Mouse (Mus musculus) pancreas, adult 10 weeks (tissue): Measurements from ENCODE around the gene Pdzd11. TPM values are rescaled to one million over a fixed set of nuclear protein-coding genes. Genes with fewer than 3 reads are reported as not detected.

ENCODE experiments used
- polyA plus RNA-seq: library from polyadenylated mRNA; stranded (reverse); fragments of 350-450 nt; fragmentation: Illumina TruSeq; extraction: RNeasy Lipid Tissue Mini Kit (QIAGEN cat#74804); gene quantifications from one replicate; pipeline ENCODE4 v1.2.3, GENCODE M21; 2015; ENCODE audit warnings: low read depth, low replicate concordance; ENCODE audit not compliant: insufficient read depth

The Pdzd11 gene
- 8.1 TPM for polyA plus RNA-seq

GRCm38 (mm10) chrX:100625802-100626793 lies at the start of gene Pdzd11:
Gene Pdzd11 (minus strand): TSS chrX:100626568.

GRCm38 (mm10) chrX:100625546-100625801 lies 894 bp downstream of the Pdzd11 start, which contains the start of gene Kif4:
Gene Kif4 (plus strand): TSS chrX:100625737.

GRCm38 (mm10) chrX:100605314-100605713 lies 21.1 kb downstream of the Pdzd11 start, which contains the start of gene Arr3:
Gene Arr3 (plus strand): TSS chrX:100605497.

DNA sequence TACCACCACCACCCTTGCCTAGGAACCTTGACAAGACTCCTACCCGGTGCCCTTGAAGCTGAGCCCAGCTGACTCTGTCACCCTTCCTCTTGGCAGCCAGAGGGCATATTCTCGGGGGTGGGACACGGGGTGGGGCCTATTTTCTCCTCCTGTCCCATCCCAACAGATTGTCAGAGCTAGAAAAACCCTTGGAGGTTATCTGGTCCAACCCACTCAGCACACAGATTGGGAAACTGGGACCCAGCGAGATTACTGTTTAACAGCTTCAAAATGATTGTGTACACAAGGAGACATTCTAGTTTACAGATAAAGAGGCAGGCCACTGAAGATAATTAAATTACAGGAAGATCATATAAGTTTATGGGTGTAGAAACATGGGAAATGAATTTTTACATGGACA lies 31.6 kb downstream of the Pdzd11 start, which contains the start of gene P2ry4:
TSS of gene P2ry4 (minus strand) at position 79 of the 400 bp plus-strand sequence.

Other genes starting within 250 kb of the Pdzd11 start
- gene Otud6a, start 197.6 kb downstream of the Pdzd11 start, polyA plus RNA-seq = not detected
- not detected for gene Awat2, start 183.9 kb downstream of the Pdzd11 start, polyA plus RNA-seq
- gene Igbp1, start 132.3 kb downstream of the Pdzd11 start, polyA plus RNA-seq = 11.2 TPM
- not detected for gene Dgat2l6, start 101.7 kb downstream of the Pdzd11 start, polyA plus RNA-seq
- gene Awat1, start 54.3 kb downstream of the Pdzd11 start, polyA plus RNA-seq = not detected
- not detected for gene P2ry4, start 31.7 kb downstream of the Pdzd11 start, polyA plus RNA-seq
- gene Arr3, start 21.1 kb downstream of the Pdzd11 start, polyA plus RNA-seq = not detected
- not detected for gene Kif4, start 831 bp downstream of the Pdzd11 start, polyA plus RNA-seq
- gene Gdpd2, start 103.3 kb upstream of the Pdzd11 start, polyA plus RNA-seq = not detected
- gene Dlg3, start 141.2 kb upstream of the Pdzd11 start, polyA plus RNA-seq = 7.2 TPM